ENCODE assay signal across 27 mouse cellular contexts in genomic region chr12:52379245-52379644, GRCm38 (mm10).
A peak's percentile ranks its signal among the peaks of the same experiment; 100 is the strongest.
DNase-seq lines count a peak whose midpoint lies in the region; ATAC-seq lines count a peak whose summit lies in the region.
"Had no signal": no experiment of that assay in that cellular context is flagged by ENCODE, and none has a peak within 500 bp of the region (broad histone marks: within the 10 kb centered on the region; RNA-seq: fewer than 3 reads in every experiment).

No protein-coding gene starts in this region.

- WGBS in forebrain, embryonic 16.5 days: 75% methylated on average over 4 of the region's 4 CpGs
- 74% methylated on average over 4 of the region's 4 CpGs for WGBS in forebrain, embryonic 15.5 days
- 80% methylated on average over 4 of the region's 4 CpGs for WGBS in hindbrain, embryonic 12.5 days
- 91% methylated on average over 4 of the region's 4 CpGs for WGBS in hindbrain, embryonic 10.5 days
- 80% methylated on average over 4 of the region's 4 CpGs for WGBS in neural tube, embryonic 13.5 days
- WGBS in neural tube, embryonic 15.5 days: 75% methylated on average over 4 of the region's 4 CpGs

- H3K9me3 ChIP-seq in forebrain, embryonic 16.5 days (ENCODE audit: control insufficient read depth, low read length): no peaks in the 10 kb centered on the region
- H3K9me3 ChIP-seq in forebrain, embryonic 15.5 days: no peaks in the 10 kb centered on the region
- H3K9me3 ChIP-seq in hindbrain, embryonic 12.5 days (replicated peaks): no peaks in the 10 kb centered on the region
- no peaks in the 10 kb centered on the region for H3K9me3 ChIP-seq in hindbrain, embryonic 10.5 days
- H3K9me3 ChIP-seq in neural tube, embryonic 13.5 days: no peaks in the 10 kb centered on the region
- H3K9me3 ChIP-seq in neural tube, embryonic 15.5 days (replicated peaks): no peaks in the 10 kb centered on the region
- H3K9me3 ChIP-seq: forebrain, embryonic 13.5 days; heart, embryonic 15.5 days; intestine, embryonic 15.5 days; midbrain, embryonic 10.5 days; midbrain, embryonic 15.5 days had no signal

- no peak overlapping the region for H3K27ac ChIP-seq in forebrain, embryonic 16.5 days (ENCODE audit: low read length)
- H3K27ac ChIP-seq in forebrain, embryonic 15.5 days (replicated peaks): no peak overlapping the region
- H3K27ac ChIP-seq in hindbrain, embryonic 12.5 days: peak overlapping the region; percentile 19; the same call in 1 of the 2 replicates
- H3K27ac ChIP-seq in hindbrain, embryonic 10.5 days: no peak overlapping the region
- peak overlapping the region; percentile 61; the same call in 1 of the 2 replicates for H3K27ac ChIP-seq in neural tube, embryonic 13.5 days (replicated peaks)
- no peak overlapping the region for H3K27ac ChIP-seq in neural tube, embryonic 15.5 days (replicated peaks)
- H3K27ac ChIP-seq: forebrain, embryonic 13.5 days; heart, embryonic 15.5 days; hindbrain, postnatal 0 days; intestine, embryonic 15.5 days; layer of hippocampus, adult 2 months; liver, embryonic 14.5 days; midbrain, embryonic 15.5 days had no signal

- H3K4me3 ChIP-seq in forebrain, embryonic 16.5 days (replicated peaks; ENCODE audit: low read length): no peak overlapping the region
- H3K4me3 ChIP-seq in forebrain, embryonic 15.5 days: no peak overlapping the region
- no peak overlapping the region for H3K4me3 ChIP-seq in hindbrain, embryonic 12.5 days
- H3K4me3 ChIP-seq in hindbrain, embryonic 10.5 days: no peak overlapping the region
- H3K4me3 ChIP-seq in neural tube, embryonic 13.5 days: no peak overlapping the region
- H3K4me3 ChIP-seq in neural tube, embryonic 15.5 days (replicated peaks): no peak overlapping the region
- H3K4me3 ChIP-seq: forebrain, embryonic 13.5 days; heart, embryonic 15.5 days; intestine, embryonic 15.5 days; layer of hippocampus, adult 2 months; midbrain, embryonic 10.5 days; midbrain, embryonic 15.5 days had no signal

- H3K4me2 ChIP-seq in forebrain, embryonic 16.5 days (ENCODE audit: low read length): no peak overlapping the region
- no peak overlapping the region for H3K4me2 ChIP-seq in forebrain, embryonic 15.5 days (replicated peaks)
- H3K4me2 ChIP-seq in hindbrain, embryonic 12.5 days (replicated peaks): no peak overlapping the region
- no peak overlapping the region for H3K4me2 ChIP-seq in neural tube, embryonic 13.5 days
- no peak overlapping the region for H3K4me2 ChIP-seq in neural tube, embryonic 15.5 days
- H3K4me2 ChIP-seq: forebrain, embryonic 13.5 days; heart, embryonic 15.5 days; intestine, embryonic 15.5 days; midbrain, embryonic 15.5 days had no signal

- ATAC-seq in forebrain, embryonic 16.5 days: 0 out of 2 replicates have a peak, but pooled peaks have one; percentile 16
- ATAC-seq in forebrain, embryonic 15.5 days (replicated peaks): no peak
- ATAC-seq in hindbrain, embryonic 12.5 days (ENCODE audit: low FRiP score): no peak
- ATAC-seq in neural tube, embryonic 13.5 days (ENCODE audit: low read depth): no peak
- ATAC-seq in neural tube, embryonic 15.5 days (ENCODE audit: low FRiP score): no peak
- ATAC-seq: CD4-positive, CD25-positive, alpha-beta regulatory T cell, adult 4 months; forebrain, embryonic 13.5 days; hindbrain, postnatal 0 days; intestine, embryonic 15.5 days; midbrain, embryonic 15.5 days had no signal

- H3K9ac ChIP-seq in forebrain, embryonic 16.5 days (replicated peaks; ENCODE audit: low read depth, low read length): no peak overlapping the region
- H3K9ac ChIP-seq in forebrain, embryonic 15.5 days (replicated peaks): no peak overlapping the region
- H3K9ac ChIP-seq in hindbrain, embryonic 12.5 days: no peak overlapping the region
- H3K9ac ChIP-seq in neural tube, embryonic 13.5 days: no peak overlapping the region
- no peak overlapping the region for H3K9ac ChIP-seq in neural tube, embryonic 15.5 days (replicated peaks)
- H3K9ac ChIP-seq: forebrain, embryonic 13.5 days; heart, embryonic 15.5 days; intestine, embryonic 15.5 days; liver, embryonic 14.5 days; midbrain, embryonic 15.5 days had no signal

- H3K27me3 ChIP-seq in forebrain, embryonic 16.5 days (replicated peaks; ENCODE audit: control insufficient read depth, insufficient read depth, low read length): no peaks in the 10 kb centered on the region
- H3K27me3 ChIP-seq in forebrain, embryonic 15.5 days: no peaks in the 10 kb centered on the region
- no peaks in the 10 kb centered on the region for H3K27me3 ChIP-seq in hindbrain, embryonic 12.5 days
- H3K27me3 ChIP-seq in hindbrain, embryonic 10.5 days (ENCODE audit: insufficient read depth, poor library complexity, severe bottlenecking): no peaks in the 10 kb centered on the region
- H3K27me3 ChIP-seq in neural tube, embryonic 13.5 days: no peaks in the 10 kb centered on the region
- no peaks in the 10 kb centered on the region for H3K27me3 ChIP-seq in neural tube, embryonic 15.5 days (replicated peaks)
- H3K27me3 ChIP-seq: forebrain, embryonic 13.5 days; heart, embryonic 15.5 days; intestine, embryonic 15.5 days; midbrain, embryonic 15.5 days had no signal

- no peaks in the 10 kb centered on the region for H3K36me3 ChIP-seq in forebrain, embryonic 16.5 days (ENCODE audit: control insufficient read depth, insufficient read depth)
- H3K36me3 ChIP-seq in forebrain, embryonic 15.5 days: no peaks in the 10 kb centered on the region
- no peaks in the 10 kb centered on the region for H3K36me3 ChIP-seq in hindbrain, embryonic 12.5 days
- no peaks in the 10 kb centered on the region for H3K36me3 ChIP-seq in hindbrain, embryonic 10.5 days
- no peaks in the 10 kb centered on the region for H3K36me3 ChIP-seq in neural tube, embryonic 13.5 days
- no peaks in the 10 kb centered on the region for H3K36me3 ChIP-seq in neural tube, embryonic 15.5 days
- H3K36me3 ChIP-seq: heart, embryonic 15.5 days; intestine, embryonic 15.5 days; midbrain, embryonic 10.5 days; midbrain, embryonic 15.5 days had no signal

- peaks cover 17% of the 10 kb centered on the region for H3K4me1 ChIP-seq in forebrain, embryonic 16.5 days (replicated peaks; ENCODE audit: control insufficient read depth, insufficient read depth, low read length)
- H3K4me1 ChIP-seq in forebrain, embryonic 15.5 days: peaks cover 17% of the 10 kb centered on the region
- H3K4me1 ChIP-seq in hindbrain, embryonic 12.5 days: peaks cover 34% of the 10 kb centered on the region
- peaks cover 38% of the 10 kb centered on the region for H3K4me1 ChIP-seq in hindbrain, embryonic 10.5 days (replicated peaks)
- peaks cover 47% of the 10 kb centered on the region for H3K4me1 ChIP-seq in neural tube, embryonic 13.5 days (replicated peaks)
- peaks cover 28% of the 10 kb centered on the region for H3K4me1 ChIP-seq in neural tube, embryonic 15.5 days

- DNase-seq in hindbrain, embryonic 10.5 days (ENCODE audit: low spot score): no peak
- no peak for DNase-seq in layer of hippocampus, adult 9-10 months (ENCODE audit: low spot score)
- DNase-seq: adrenal gland, adult 8-10 months; cerebellum, adult 11-12 months; kidney, adult 2 months; kidney, postnatal 36 days; layer of hippocampus, postnatal 36 days; liver; lung, adult 2 months; lung, postnatal 14 days; right cerebral cortex, adult 18-20 months; spleen, adult 18-20 months; thymus, postnatal 14 days had no signal

Comparison
In these comparisons a context has a peak if more than half of its experiments do, and no peak if none do; other contexts are left out.
1. H3K27ac ChIP-seq: peak in hindbrain, embryonic 12.5 days (single experiment) and neural tube, embryonic 13.5 days (single experiment); none in forebrain, embryonic 16.5 days (single experiment), forebrain, embryonic 15.5 days (single experiment), hindbrain, embryonic 10.5 days (single experiment) and neural tube, embryonic 15.5 days (single experiment).